Mouse (Mus musculus): ENCODE results near the gene Rhox9.

DNA sequence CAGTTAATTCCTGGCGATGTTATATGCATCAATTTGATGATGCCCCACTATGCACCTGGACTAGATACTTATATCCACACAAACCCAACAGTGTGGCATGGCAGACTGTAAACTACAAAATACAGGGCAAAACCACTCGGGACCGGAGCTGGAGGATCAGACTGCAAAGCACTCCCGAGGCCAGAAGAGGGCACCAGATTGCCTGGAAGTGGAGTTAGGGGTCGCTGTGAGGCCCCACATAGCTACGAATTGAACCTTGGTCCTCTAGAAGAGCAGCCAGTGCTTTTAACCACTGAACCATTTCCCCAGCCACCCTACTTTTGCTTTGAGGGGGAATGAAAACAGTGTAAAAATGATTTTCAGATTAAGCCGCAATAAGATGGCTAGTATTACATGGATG, 7.0 kb upstream of the Rhox9 start:
- TF ChIP-seq CTCF (IDR thresholded peaks at IDR 0.05; ENCODE audit: low read depth) (no peak), EP300 (IDR thresholded peaks at IDR 0.05; ENCODE audit: low read depth) (no peak)

Measured in liver, postnatal 0 days (tissue).